Mouse (Mus musculus) C2C12 (cell line): ENCODE results near the gene Fcnb. TPM values are rescaled to one million over a fixed set of nuclear protein-coding genes. Genes with fewer than 3 reads are reported as not detected.

Experiments
- H3K27me3 ChIP-seq: one replicate; pipeline ENCODE4 v1.6.1; 2011; ENCODE audit not compliant: control insufficient read depth, insufficient read depth, insufficient read length
- H3K36me3 ChIP-seq: one replicate; pipeline ENCODE4 v1.6.1; 2011; ENCODE audit not compliant: control insufficient read depth, insufficient read depth
- H3K4me3 ChIP-seq: one replicate; pipeline ENCODE4 v1.5.1; 2011; ENCODE audit warnings: mild to moderate bottlenecking, control low read depth; ENCODE audit not compliant: poor library complexity, insufficient read depth, severe bottlenecking
- H3K79me2 ChIP-seq: one replicate; pipeline ENCODE4 v1.6.1; 2011; ENCODE audit not compliant: control insufficient read depth, insufficient read depth
- H3K79me3 ChIP-seq: one replicate; pipeline ENCODE4 v1.6.1; 2011; ENCODE audit warnings: low read depth, control low read depth
- H3ac ChIP-seq: one replicate; pipeline ENCODE3; 2011; ENCODE audit warnings: low read depth; ENCODE audit not compliant: control insufficient read depth, insufficient read length
- CEBPB ChIP-seq: IDR thresholded peaks from one replicate; pipeline ENCODE4 v1.6.1; 2011; ENCODE audit warnings: low read depth, mild to moderate bottlenecking, control low read depth, moderate library complexity
- CTCF ChIP-seq: IDR thresholded peaks from one replicate; pipeline ENCODE4 v1.5.1; 2011; ENCODE audit not compliant: control insufficient read depth, insufficient read depth, insufficient read length
- FOSL1 ChIP-seq: IDR thresholded peaks from one replicate; pipeline ENCODE4 v1.8.0; 2011; ENCODE audit warnings: mild to moderate bottlenecking, low read length; ENCODE audit not compliant: poor library complexity, insufficient read depth, severe bottlenecking
- MAX ChIP-seq: IDR thresholded peaks from one replicate; pipeline ENCODE4 v1.6.1; 2011; ENCODE audit warnings: mild to moderate bottlenecking, control low read depth
- MYOD1 ChIP-seq: IDR thresholded peaks from one replicate; pipeline ENCODE4 v1.6.1; 2011; ENCODE audit warnings: low read depth; ENCODE audit not compliant: control insufficient read depth, insufficient read length
- MYOG ChIP-seq: IDR thresholded peaks from one replicate; pipeline ENCODE4 v1.6.1; 2011; ENCODE audit not compliant: control insufficient read depth, insufficient read length; ENCODE audit errors: extremely low read depth
- USF1 ChIP-seq: IDR thresholded peaks from one replicate; pipeline ENCODE4 v1.6.1; 2011; ENCODE audit warnings: low read depth, mild to moderate bottlenecking, control low read depth, moderate library complexity
- polyA plus RNA-seq: library from polyadenylated mRNA; unstranded; fragments of >200 nt; fragmentation: generic; extraction: Trizol; gene quantifications from one replicate; pipeline ENCODE4 v1.2.1, GENCODE M21; 2012; ENCODE audit warnings: missing spikeins

The Fcnb gene
- polyA plus RNA-seq, 1 experiment = not detected

GRCm38 (mm10) chr2:28067821-28068536 lies 16.7 kb downstream of the Fcnb start:
- no peak overlapping the region for H3ac ChIP-seq
- no peaks in the 10 kb centered on the region for H3K36me3 ChIP-seq
- no peaks in the 10 kb centered on the region for H3K79me3 ChIP-seq
- TF ChIP-seq MYOG (no peak), FOSL1 (no peak), MYOD1 (no peak), CTCF (no peak), CEBPB (no peak), MAX (no peak), USF1 (no peak)
- H3K27me3 ChIP-seq = peaks cover 39% of the 10 kb centered on the region
- H3K79me2 ChIP-seq = no peaks in the 10 kb centered on the region
- H3K4me3 ChIP-seq = no peak overlapping the region

- no peaks in the 10 kb centered on the region for H3K79me2 ChIP-seq
- TF ChIP-seq MYOD1 = no peak
- no peak for TF ChIP-seq CEBPB
- TF ChIP-seq FOSL1 = no peak
- TF ChIP-seq MAX = no peak
- no peak for TF ChIP-seq CTCF
- TF ChIP-seq MYOG = no peak
- TF ChIP-seq USF1 = no peak
- no peaks in the 10 kb centered on the region for H3K79me3 ChIP-seq
Observed at GRCm38 (mm10) chr2:28067175-28067574, 17.5 kb downstream of the Fcnb start.

GRCm38 (mm10) chr2:28066686-28067085 lies 18.0 kb downstream of the Fcnb start:
- Histone ChIP-seq H3K36me3 (no peaks in the 10 kb centered on the region), H3K4me3 (no peak overlapping the region), H3K79me2 (no peaks in the 10 kb centered on the region), H3ac (no peak overlapping the region), H3K27me3 (peaks cover 43% of the 10 kb centered on the region), H3K79me3 (no peaks in the 10 kb centered on the region)
- TF ChIP-seq MAX (no peak), USF1 (no peak), CTCF (no peak), MYOD1 (no peak), CEBPB (no peak), MYOG (no peak), FOSL1 (no peak)

More at GRCm38 (mm10) chr2:28067175-28067574, 17.5 kb downstream of the Fcnb start:
- Histone ChIP-seq H3K36me3 (no peaks in the 10 kb centered on the region), H3ac (no peak overlapping the region), H3K4me3 (no peak overlapping the region), H3K27me3 (peaks cover 39% of the 10 kb centered on the region)

GRCm38 (mm10) chr2:28065081-28065651 lies 19.5 kb downstream of the Fcnb start:
- no peaks in the 10 kb centered on the region for H3K79me2 ChIP-seq
- H3ac ChIP-seq = no peak overlapping the region
- no peaks in the 10 kb centered on the region for H3K79me3 ChIP-seq
- H3K27me3 ChIP-seq = peaks cover 46% of the 10 kb centered on the region
- H3K36me3 ChIP-seq = no peaks in the 10 kb centered on the region
- no peak overlapping the region for H3K4me3 ChIP-seq
- TF ChIP-seq FOSL1 = no peak
- TF ChIP-seq MYOG = no peak
- no peak for TF ChIP-seq CEBPB
- no peak for TF ChIP-seq MAX
- TF ChIP-seq USF1 = no peak
- TF ChIP-seq MYOD1 = no peak
- TF ChIP-seq CTCF = no peak

- no peaks in the 10 kb centered on the region for H3K36me3 ChIP-seq
- peaks cover 40% of the 10 kb centered on the region for H3K27me3 ChIP-seq
- H3ac ChIP-seq = no peak overlapping the region
- H3K79me3 ChIP-seq = no peaks in the 10 kb centered on the region
- no peaks in the 10 kb centered on the region for H3K79me2 ChIP-seq
- no peak overlapping the region for H3K4me3 ChIP-seq
- TF ChIP-seq USF1 = no peak
- no peak for TF ChIP-seq FOSL1
- no peak for TF ChIP-seq MYOG
- no peak for TF ChIP-seq CEBPB
- TF ChIP-seq MYOD1 = no peak
- no peak for TF ChIP-seq MAX
- TF ChIP-seq CTCF = no peak
Observed at GRCm38 (mm10) chr2:28064339-28065080, 20.2 kb downstream of the Fcnb start.
